Mouse (Mus musculus): ENCODE measurements around the gene Tmem220. TPM values are rescaled to one million over a fixed set of nuclear protein-coding genes. Genes with fewer than 3 reads are reported as not detected.

Tmem220 gene
- total RNA-seq (2017) = 2.3 TPM in 1 of 2 replicates, not detected in the other

GRCm38 (mm10) chr11:67024867-67025477 lies at the start of gene Tmem220:
Tmem220 (plus strand) TSS chr11:67025154.
- ATAC-seq (replicated peaks; ENCODE audit: low read depth, poor library complexity, severe bottlenecking) = peak; percentile 97

DNA sequence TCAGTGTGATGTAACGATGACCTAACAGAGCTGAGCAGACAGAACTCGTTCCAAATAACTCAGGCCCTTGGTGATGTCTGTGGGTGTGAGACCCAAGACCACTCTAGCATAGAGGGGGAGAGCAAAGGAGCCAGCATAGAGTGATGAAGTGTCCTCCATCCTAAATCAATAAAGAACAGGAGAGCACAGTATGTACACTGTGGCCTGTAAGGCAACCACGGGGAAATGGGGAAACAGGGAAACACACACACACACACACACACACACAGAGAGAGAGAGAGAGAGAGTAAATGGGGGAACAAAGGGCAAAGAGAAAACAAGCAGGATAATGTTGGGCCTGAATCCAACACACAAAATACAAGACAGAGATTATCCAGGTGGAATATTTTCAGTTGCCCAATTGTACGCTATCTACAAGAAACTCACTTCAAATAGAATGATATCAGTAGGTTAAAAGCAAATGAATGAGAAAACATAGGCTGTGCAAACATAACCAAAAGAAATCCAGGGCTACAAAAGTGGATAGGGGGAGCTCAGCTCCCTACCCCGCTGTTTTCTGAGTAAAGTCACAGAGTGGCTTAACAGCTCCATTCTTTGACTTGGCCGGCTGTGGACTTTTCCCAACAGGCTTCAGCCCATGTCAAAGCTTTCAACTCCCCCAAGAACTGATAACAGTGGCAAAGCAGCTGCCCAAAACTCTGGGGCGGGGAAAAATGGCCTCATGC lies 49.2 kb upstream of the Tmem220 start:
- no peak for ATAC-seq (replicated peaks; ENCODE audit: low read depth, poor library complexity, severe bottlenecking)

- ATAC-seq (replicated peaks; ENCODE audit: low read depth, poor library complexity, severe bottlenecking) = no peak
Measured at GRCm38 (mm10) chr11:66981336-66982115, 43.4 kb upstream of the Tmem220 start.

GRCm38 (mm10) chr11:66982794-66983193 lies 42.2 kb upstream of the Tmem220 start:
- ATAC-seq (replicated peaks; ENCODE audit: low read depth, poor library complexity, severe bottlenecking) = peak; percentile 87

- no peak for ATAC-seq (replicated peaks; ENCODE audit: low read depth, poor library complexity, severe bottlenecking)
Measured at GRCm38 (mm10) chr11:66983422-66984164, 41.4 kb upstream of the Tmem220 start.

DNA sequence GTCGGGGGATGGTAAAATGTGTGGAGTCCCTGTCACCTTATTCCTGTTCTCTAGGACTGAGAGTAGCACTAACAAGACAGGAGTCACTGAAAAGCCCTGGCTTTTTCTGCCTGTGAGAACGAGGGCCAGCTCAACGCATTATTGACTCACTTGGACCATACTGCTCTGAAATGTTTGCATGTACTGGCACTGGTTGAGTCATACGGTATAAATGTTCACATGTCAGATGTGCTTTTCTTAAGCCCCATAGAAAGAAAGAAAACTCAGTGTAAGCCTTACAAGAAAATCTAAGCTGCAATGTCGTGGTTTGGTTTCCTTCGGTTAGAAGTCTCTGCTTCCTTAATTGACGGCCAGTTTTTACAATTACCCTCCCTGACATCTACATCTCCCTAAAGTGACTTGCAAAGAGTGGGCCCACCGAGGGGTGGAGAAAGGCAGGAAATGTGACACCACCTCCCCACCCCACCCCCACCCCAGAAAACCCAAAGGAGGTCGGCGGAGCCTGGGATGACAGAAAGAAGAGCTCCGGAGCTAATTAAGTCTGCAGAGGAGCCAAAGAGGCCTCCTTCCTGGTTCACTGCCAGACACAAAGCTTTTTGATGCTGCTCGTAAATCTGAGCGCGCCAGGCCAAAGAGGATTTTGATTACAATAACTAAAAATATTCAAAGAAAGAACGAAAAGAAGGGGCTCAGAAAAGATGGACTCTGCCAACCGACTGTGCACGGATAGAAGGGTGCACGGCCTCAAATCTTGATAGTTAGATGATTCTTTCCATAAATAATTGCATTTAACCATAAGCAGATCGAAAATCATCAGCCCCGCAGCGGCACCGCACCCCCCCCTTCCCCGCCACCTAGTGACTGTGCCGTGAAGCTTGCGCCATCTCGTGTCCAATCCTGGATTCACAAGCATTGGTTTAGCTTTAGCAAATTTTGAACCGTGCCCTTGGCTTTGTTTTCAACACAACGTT lies 40.5 kb upstream of the Tmem220 start:
- peak; percentile 91 for ATAC-seq (replicated peaks; ENCODE audit: low read depth, poor library complexity, severe bottlenecking)

DNA sequence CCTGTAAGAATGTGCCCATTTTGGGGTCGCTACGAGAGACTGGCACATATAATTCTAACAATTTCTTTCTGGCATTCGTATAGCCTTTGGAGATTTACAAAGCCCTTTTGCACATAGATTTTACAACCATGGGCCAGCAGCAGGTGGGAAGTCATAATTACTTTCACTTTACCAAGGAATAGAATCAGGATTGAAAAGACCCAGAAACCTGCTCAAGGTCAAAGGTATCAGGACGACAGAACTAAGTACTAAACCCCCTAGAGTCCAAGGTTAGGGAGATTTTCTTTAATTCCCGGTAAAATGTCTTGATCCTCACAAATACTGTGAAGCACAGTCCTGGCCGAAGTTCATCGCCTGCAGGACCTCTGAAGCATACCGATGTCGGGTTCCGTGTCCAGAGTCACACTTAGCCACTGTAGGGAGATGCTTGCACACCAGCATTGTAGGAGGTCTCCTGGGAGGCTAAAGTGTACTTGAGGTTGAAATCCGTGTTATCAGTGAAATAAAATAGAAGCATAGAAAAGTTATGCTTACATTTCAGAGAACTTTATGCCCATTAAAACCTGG lies 39.7 kb upstream of the Tmem220 start:
- ATAC-seq (replicated peaks; ENCODE audit: low read depth, poor library complexity, severe bottlenecking) = peak; percentile 30

GRCm38 (mm10) chr11:66992150-66992549 lies 32.8 kb upstream of the Tmem220 start:
- no peak for ATAC-seq (replicated peaks; ENCODE audit: low read depth, poor library complexity, severe bottlenecking)

- ATAC-seq (replicated peaks; ENCODE audit: low read depth, poor library complexity, severe bottlenecking) = no peak
Measured at GRCm38 (mm10) chr11:66993674-66994073, 31.3 kb upstream of the Tmem220 start.

GRCm38 (mm10) chr11:66996446-66996845 lies 28.5 kb upstream of the Tmem220 start:
- ATAC-seq (replicated peaks; ENCODE audit: low read depth, poor library complexity, severe bottlenecking) = no peak

DNA sequence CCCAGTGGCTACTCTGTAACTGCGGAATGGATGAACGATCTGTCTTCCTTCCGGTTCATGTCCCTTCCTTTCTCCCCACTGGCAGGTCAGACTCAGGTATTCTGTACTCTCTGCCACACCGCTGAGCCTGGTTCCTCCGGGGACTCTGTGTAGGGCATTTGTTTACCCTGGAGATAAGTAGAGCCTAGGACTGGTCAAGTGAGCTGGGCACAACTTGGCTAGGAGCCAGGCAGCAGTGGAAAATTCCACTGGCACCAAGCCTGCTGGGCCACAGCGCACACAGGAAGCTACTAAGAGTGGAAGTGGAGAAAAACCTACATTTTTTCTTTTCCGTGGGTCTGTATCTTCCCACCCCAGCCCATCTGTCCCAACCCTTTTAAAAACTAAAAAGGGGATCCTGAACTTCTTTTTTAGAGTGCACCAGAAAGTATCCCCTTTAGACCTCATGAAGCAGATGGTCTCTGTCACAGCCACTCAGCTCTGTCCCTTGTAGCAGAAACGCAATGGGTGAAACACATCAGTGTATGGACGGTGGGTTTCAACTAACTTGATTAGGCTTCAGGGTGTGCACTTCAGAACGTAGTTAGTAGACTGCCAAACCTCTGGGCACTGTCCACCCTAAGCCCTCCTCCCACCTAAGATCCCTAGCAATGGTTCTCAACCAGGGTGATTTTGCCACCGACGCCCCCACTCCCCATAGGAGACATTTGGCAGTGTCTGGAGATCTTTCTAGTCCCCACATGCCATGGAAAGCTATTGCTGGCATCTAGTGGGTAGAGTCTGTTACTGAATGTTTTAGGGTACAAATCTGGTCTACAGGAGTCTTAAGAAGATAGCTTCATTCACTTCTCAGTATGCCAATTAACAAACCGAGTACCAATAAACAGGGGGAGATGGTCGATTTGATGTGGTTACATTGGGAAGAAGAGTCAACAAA lies 26.2 kb upstream of the Tmem220 start:
- ATAC-seq (replicated peaks; ENCODE audit: low read depth, poor library complexity, severe bottlenecking) = no peak

GRCm38 (mm10) chr11:67000671-67001070 lies 24.3 kb upstream of the Tmem220 start:
- no peak for ATAC-seq (replicated peaks; ENCODE audit: low read depth, poor library complexity, severe bottlenecking)

DNA sequence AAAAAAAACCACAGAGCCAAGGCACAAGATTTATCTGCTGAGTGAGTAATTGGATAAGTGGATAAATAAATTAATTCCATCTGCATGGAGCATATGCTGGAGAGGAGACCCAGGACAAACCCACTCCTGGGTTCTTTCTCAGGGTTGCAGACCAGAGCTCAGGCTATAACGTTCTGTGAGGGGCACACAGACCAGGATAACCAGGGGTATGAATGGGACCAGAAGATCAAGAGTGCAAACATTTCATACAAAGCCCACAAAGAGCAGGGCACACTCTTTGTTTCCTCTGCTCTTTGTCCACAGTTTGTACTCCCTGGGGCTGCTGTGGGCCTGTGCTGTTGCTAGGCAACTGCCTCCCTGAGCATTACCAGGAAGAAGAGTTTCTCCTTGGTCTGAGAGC lies 23.2 kb upstream of the Tmem220 start:
- no peak for ATAC-seq (replicated peaks; ENCODE audit: low read depth, poor library complexity, severe bottlenecking)

DNA sequence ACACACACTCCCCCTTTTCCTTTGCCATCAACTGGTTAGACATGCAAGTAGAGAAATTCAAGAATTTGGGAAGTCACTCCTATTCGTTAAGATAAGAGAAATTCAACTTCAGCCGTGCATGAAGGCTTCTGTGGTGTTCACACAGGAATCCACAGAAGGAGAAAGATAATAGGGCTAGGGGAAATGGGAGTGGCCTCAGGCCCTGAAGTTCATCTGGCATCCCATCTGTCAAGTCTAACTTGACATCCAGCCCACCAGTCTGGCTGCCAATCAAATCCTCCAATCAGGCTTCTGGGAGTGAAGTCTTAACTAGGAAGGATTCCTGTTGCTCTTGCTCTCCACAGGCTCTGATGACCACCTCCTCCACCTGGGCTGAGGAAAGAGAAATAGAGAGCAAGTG lies 22.0 kb upstream of the Tmem220 start:
- ATAC-seq (replicated peaks; ENCODE audit: low read depth, poor library complexity, severe bottlenecking) = peak; percentile 68

- ATAC-seq (replicated peaks; ENCODE audit: low read depth, poor library complexity, severe bottlenecking) = no peak
Measured at GRCm38 (mm10) chr11:67007961-67008360, 17.0 kb upstream of the Tmem220 start.

GRCm38 (mm10) chr11:67008528-67008927 lies 16.4 kb upstream of the Tmem220 start:
- ATAC-seq (replicated peaks; ENCODE audit: low read depth, poor library complexity, severe bottlenecking) = no peak

DNA sequence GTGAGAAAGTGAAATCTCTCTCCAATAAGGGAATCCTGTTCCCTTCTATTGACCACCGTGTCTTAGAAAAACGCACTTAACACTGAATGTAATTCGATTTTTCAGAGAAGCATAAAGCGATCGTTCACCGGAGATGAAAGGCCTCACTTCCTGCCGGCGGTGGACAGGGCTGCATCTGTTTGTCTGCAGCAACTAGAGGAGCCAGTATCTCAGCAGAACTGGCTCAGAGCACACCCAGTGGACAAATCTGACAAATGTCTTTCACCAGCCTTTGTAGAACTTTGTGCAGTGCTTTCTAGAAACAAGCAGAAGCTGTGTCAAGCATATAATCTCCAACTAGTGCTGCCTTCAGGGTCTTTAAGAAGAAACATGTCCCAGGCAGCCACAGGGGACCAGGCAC lies 14.5 kb upstream of the Tmem220 start:
- ATAC-seq (replicated peaks; ENCODE audit: low read depth, poor library complexity, severe bottlenecking) = peak; percentile 60; the same call in 1 of the 2 replicates

DNA sequence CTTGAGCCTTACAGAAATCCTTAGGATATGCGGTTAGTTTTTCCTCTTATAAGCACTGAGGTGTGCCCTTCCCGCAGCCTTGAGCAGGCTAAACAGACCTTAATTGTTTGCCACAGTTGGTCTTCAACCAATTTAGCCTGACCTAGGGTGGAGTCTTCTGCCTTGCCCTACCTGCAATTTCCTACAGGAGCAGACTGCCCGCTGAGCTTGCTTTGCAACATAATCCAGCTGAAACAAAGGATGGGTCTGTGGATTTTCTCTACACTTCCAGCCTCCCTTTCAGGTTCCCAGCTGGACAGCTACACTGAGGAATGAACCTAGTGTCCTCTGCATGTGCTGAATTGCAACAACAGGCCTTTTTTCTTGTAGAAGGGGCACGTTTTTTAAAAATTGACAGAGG lies 13.3 kb upstream of the Tmem220 start:
- ATAC-seq (replicated peaks; ENCODE audit: low read depth, poor library complexity, severe bottlenecking) = no peak
